Mouse (Mus musculus) heart, adult 2 months (tissue): ENCODE measurements around the gene Atp11c.
A peak's percentile ranks its signal among the peaks of the same experiment; 100 is the strongest.

Experiments used
- CTCF ChIP-seq: fragments of 200-600 bp; IDR thresholded peaks from 2 replicates; pipeline ENCODE4 v1.8.1; 2022; ENCODE audit warnings: antibody characterized with exemption, mild to moderate bottlenecking, moderate library complexity
- EP300 ChIP-seq: fragments of 200-500 bp; IDR thresholded peaks from 2 replicates; pipeline ENCODE4 v1.6.1; 2011; ENCODE audit warnings: low read depth, low read length, control low read depth; ENCODE audit not compliant: insufficient read depth
- POLR2A ChIP-seq: fragments of 200-500 bp; IDR thresholded peaks from 2 replicates; pipeline ENCODE4 v1.6.1; 2011; ENCODE audit warnings: mild to moderate bottlenecking, low read depth, low read length, control low read depth; ENCODE audit not compliant: insufficient read depth

DNA sequence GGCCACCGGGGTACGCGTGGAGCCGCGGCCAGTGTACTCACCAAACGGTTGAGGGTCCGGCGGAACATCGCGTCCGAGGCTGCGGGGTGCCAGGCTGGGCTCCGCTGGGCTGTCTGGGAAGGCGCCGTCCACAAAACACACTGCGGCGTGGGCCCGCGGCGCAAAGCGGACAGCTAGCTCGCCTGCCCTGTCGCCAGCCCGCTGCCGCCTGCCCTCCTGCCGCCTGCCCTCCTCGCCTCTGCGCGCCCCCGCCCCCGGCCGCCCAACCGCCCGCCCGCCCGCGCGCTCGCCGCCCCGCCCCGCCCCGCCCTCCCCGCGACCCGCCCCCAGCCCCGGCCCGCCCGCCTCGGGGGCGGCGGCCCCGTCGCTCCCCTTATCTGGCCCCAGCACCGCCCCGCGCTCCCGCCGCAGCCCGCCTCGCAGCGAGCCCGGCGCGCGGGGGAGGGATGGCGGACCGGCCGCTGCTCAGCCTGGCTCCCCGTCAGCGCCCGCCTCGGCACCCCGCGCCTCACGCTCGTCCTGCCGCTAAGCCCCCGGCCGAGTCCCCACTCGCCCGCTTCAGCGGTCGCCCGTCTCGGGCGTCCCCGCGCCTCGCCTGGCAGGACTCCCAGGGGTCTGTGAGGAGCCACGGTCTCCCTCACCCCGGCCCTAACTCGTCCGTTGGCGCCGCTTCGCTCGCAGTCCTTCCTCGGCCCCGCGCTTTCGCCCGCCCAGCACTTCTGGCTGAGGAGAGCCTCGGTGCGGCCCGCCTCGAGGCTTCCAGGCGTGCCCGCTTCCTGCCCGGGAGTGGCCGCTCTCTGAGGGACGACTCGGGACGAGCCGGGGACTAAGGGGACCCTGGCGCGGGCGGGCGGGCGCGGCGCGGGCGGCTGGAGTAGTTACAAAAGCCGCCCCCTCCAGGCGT is 188.5 kb downstream of the Atp11c start:
- TF ChIP-seq EP300 (no peak), POLR2A (peak; percentile 32; the same call in 1 of the 2 replicates), CTCF (no peak)
